Mouse (Mus musculus): Measurements from ENCODE around the gene Ifng. TPM values are rescaled to one million over a fixed set of nuclear protein-coding genes. Genes with fewer than 3 reads are reported as not detected.

Gene Ifng
- 0.14 and 0.22 TPM in 2 replicates for polyA plus RNA-seq (2012)

DNA sequence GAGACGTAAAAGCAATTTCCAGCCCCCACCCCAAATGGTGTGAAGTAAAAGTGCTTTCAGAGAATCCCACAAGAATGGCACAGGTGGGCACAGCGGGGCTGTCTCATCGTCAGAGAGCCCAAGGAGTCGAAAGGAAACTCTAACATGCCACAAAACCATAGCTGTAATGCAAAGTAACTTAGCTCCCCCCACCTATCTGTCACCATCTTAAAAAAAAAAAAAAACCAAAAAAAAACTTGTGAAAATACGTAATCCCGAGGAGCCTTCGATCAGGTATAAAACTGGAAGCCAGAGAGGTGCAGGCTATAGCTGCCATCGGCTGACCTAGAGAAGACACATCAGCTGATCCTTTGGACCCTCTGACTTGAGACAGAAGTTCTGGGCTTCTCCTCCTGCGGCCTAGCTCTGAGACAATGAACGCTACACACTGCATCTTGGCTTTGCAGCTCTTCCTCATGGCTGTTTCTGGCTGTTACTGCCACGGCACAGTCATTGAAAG, at the start of gene Ifng:
Gene Ifng (plus strand): TSS at position 305 of the 499 bp plus-strand sequence.

Other genes starting within 250 kb of the Ifng start
- gene Il22, start 236.1 kb upstream of the Ifng start, polyA plus RNA-seq (2012): not detected in 2 replicates
- not detected in 2 replicates for gene Gm32717, start 200.3 kb upstream of the Ifng start, polyA plus RNA-seq (2012)
- gene Gm32802, start 182.4 kb upstream of the Ifng start, polyA plus RNA-seq (2012): not detected in 2 replicates
- not detected in 2 replicates for gene Iltifb, start 146.0 kb upstream of the Ifng start, polyA plus RNA-seq (2012)
- gene Gm9040, start 114.1 kb upstream of the Ifng start, polyA plus RNA-seq (2012): not detected in 2 replicates
- not detected in 2 replicates for gene Gm9044, start 108.6 kb upstream of the Ifng start, polyA plus RNA-seq (2012)
- gene Gm9045, start 103.2 kb upstream of the Ifng start, polyA plus RNA-seq (2012): not detected in 2 replicates
- not detected in 2 replicates for gene Gm9046, start 97.8 kb upstream of the Ifng start, polyA plus RNA-seq (2012)
- not detected in 2 replicates for gene Gm9048, start 92.4 kb upstream of the Ifng start, polyA plus RNA-seq (2012)
- not detected in 2 replicates for gene Gm9049, start 86.9 kb upstream of the Ifng start, polyA plus RNA-seq (2012)

All from megakaryocyte-erythroid progenitor cell, adult 5 weeks (primary cell).